ENCODE assay signal across 14 mouse cellular contexts in the genomic region with DNA sequence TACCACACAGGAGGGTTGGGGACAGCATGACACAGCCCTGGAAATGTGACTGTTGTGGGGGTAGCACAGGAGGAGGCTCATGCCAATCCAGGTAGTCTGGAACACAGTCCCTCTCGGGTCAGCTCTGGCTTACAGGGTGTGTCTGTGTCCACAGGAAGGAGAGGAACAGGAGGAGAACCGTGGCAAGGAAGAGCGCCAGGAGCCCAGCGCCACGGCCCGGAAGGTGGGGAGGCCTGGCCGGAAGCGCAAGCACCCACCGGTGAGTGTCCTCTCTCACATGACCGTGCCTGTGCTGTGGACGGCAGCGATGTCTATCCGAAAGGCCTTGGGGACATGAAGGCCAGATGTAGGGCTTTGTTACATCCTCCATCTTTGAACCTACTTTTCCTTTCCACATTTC. TPM values are rescaled to one million over a fixed set of nuclear protein-coding genes. Genes with fewer than 3 reads are reported as not detected.
DNase-seq lines count a peak whose midpoint lies in the region; ATAC-seq and TF ChIP-seq lines count a peak whose summit lies in the region.
"Had no signal": no experiment of that assay in that cellular context is flagged by ENCODE, and none has a peak within 500 bp of the region (broad histone marks: within the 10 kb centered on the region; RNA-seq: fewer than 3 reads in every experiment).

No protein-coding gene starts in this region.

- peaks cover 2% of the 10 kb centered on the region for H3K79me2 ChIP-seq in heart, adult 2 months (replicated peaks; ENCODE audit: control insufficient read depth, insufficient read depth, low read length)

- no peaks in the 10 kb centered on the region for H3K27me3 ChIP-seq in heart, adult 2 months (ENCODE audit: control insufficient read depth, insufficient read depth, low read length)
- no peaks in the 10 kb centered on the region for H3K27me3 ChIP-seq in kidney, embryonic 14.5 days (ENCODE audit: control insufficient read depth, insufficient read depth, low read length)
- no peaks in the 10 kb centered on the region for H3K27me3 ChIP-seq in neural tube, embryonic 12.5 days (replicated peaks)
- H3K27me3 ChIP-seq in stomach, embryonic 15.5 days (replicated peaks), result no peaks in the 10 kb centered on the region
- H3K27me3 ChIP-seq: lung, embryonic 15.5 days; Patski had no signal

- H3K9ac ChIP-seq in heart, adult 2 months (ENCODE audit: low read depth, low read length), result no peak overlapping the region
- no peak overlapping the region for H3K9ac ChIP-seq in kidney, embryonic 14.5 days (ENCODE audit: low read depth, low read length)
- H3K9ac ChIP-seq in neural tube, embryonic 12.5 days, result no peak overlapping the region
- no peak overlapping the region for H3K9ac ChIP-seq in stomach, embryonic 15.5 days
- H3K9ac ChIP-seq: lung, embryonic 15.5 days had no signal

- H3K4me2 ChIP-seq in kidney, embryonic 14.5 days (replicated peaks; ENCODE audit: low read depth, low read length), result no peak overlapping the region
- H3K4me2 ChIP-seq in neural tube, embryonic 12.5 days (replicated peaks), result no peak overlapping the region
- no peak overlapping the region for H3K4me2 ChIP-seq in stomach, embryonic 15.5 days
- H3K4me2 ChIP-seq: liver, embryonic 11.5 days; lung, embryonic 15.5 days had no signal

- intact Hi-C loops in heart, adult 2 months (cut with DNase I), result no loop called here
- intact Hi-C loops in heart, postnatal 36 days (cut with DNase I), result no loop called here

- TF ChIP-seq CTCF in heart, adult 2 months (IDR thresholded peaks at IDR 0.05), result no peak

- peak overlapping the region; percentile 45 for H3K27ac ChIP-seq in heart, adult 2 months
- H3K27ac ChIP-seq in kidney, embryonic 14.5 days (ENCODE audit: low read depth, low read length), result peak overlapping the region; percentile 73; the same call in 1 of the 2 replicates
- peak overlapping the region; percentile 21; the same call in 1 of the 2 replicates for H3K27ac ChIP-seq in neural tube, embryonic 12.5 days
- H3K27ac ChIP-seq in stomach, embryonic 15.5 days, result peak overlapping the region; percentile 36; the same call in 1 of the 2 replicates
- H3K27ac ChIP-seq: lung, embryonic 15.5 days had no signal

- no peaks in the 10 kb centered on the region; the same call in none of the 2 replicates for H3K4me1 ChIP-seq in heart, adult 2 months (ENCODE audit: control insufficient read depth, insufficient read depth, low read length)
- peaks cover 17% of the 10 kb centered on the region for H3K4me1 ChIP-seq in kidney, embryonic 14.5 days (ENCODE audit: control insufficient read depth, insufficient read depth, low read length)
- H3K4me1 ChIP-seq in neural tube, embryonic 12.5 days, result peaks cover 10% of the 10 kb centered on the region
- H3K4me1 ChIP-seq in stomach, embryonic 15.5 days, result peaks cover 6% of the 10 kb centered on the region; the same call in 1 of the 2 replicates

- TF ChIP-seq EP300 in heart, adult 2 months (IDR thresholded peaks at IDR 0.05; ENCODE audit: insufficient read depth, low read depth, low read length), result no peak

- no peak overlapping the region for H3K4me3 ChIP-seq in heart, adult 2 months
- H3K4me3 ChIP-seq in kidney, embryonic 14.5 days (ENCODE audit: low read length), result no peak overlapping the region
- H3K4me3 ChIP-seq in neural tube, embryonic 12.5 days, result no peak overlapping the region
- H3K4me3 ChIP-seq in stomach, embryonic 15.5 days (replicated peaks), result no peak overlapping the region
- H3K4me3 ChIP-seq: lung, embryonic 15.5 days had no signal

- no peaks in the 10 kb centered on the region; the same call in 1 of the 2 replicates for H3K36me3 ChIP-seq in heart, adult 2 months (ENCODE audit: control insufficient read depth, insufficient read depth, low read length)
- H3K36me3 ChIP-seq in kidney, embryonic 14.5 days (ENCODE audit: control insufficient read depth, insufficient read depth, low read length), result peaks cover 50% of the 10 kb centered on the region
- peaks cover 12% of the 10 kb centered on the region for H3K36me3 ChIP-seq in neural tube, embryonic 12.5 days
- H3K36me3 ChIP-seq in stomach, embryonic 15.5 days, result peaks cover 12% of the 10 kb centered on the region

- H3K9me3 ChIP-seq in kidney, embryonic 14.5 days (ENCODE audit: control insufficient read depth, low read length), result no peaks in the 10 kb centered on the region
- H3K9me3 ChIP-seq in neural tube, embryonic 12.5 days, result no peaks in the 10 kb centered on the region
- no peaks in the 10 kb centered on the region for H3K9me3 ChIP-seq in stomach, embryonic 15.5 days
- H3K9me3 ChIP-seq: lung, embryonic 15.5 days had no signal

- 62% methylated on average over 13 of the region's 13 CpGs for WGBS in heart, adult 2 months
- WGBS in kidney, embryonic 14.5 days, result 89% methylated on average over 13 of the region's 13 CpGs
- WGBS in neural tube, embryonic 12.5 days, result 95% methylated on average over 13 of the region's 13 CpGs
- WGBS in stomach, embryonic 15.5 days, result 92% methylated on average over 13 of the region's 13 CpGs

- no peak for ATAC-seq in kidney, embryonic 14.5 days (ENCODE audit: low FRiP score, low TSS enrichment)
- 0 out of 2 replicates have a peak, but pooled peaks have one; percentile 17 for ATAC-seq in neural tube, embryonic 12.5 days (ENCODE audit: low FRiP score, low read depth)
- no peak for ATAC-seq in stomach, embryonic 15.5 days (ENCODE audit: insufficient read depth, low FRiP score, low read depth)
- ATAC-seq: Patski had no signal

- peak in 1 of 2 experiments; percentile 42 for DNase-seq in heart, adult 2 months
- no peak for DNase-seq in heart, postnatal 36 days
- no peak for DNase-seq in kidney, adult 11 months
- DNase-seq in neural tube, embryonic 10.5 days (ENCODE audit: extremely low spot score, low spot score), result no peak
- DNase-seq in T-cell, adult 2 months (ENCODE audit: low spot score), result no peak
- DNase-seq: cerebellum, postnatal 36 days; kidney, adult 9 months; thymus, adult 18-20 months had no signal

- TF ChIP-seq POLR2A in heart, adult 2 months (IDR thresholded peaks at IDR 0.05; ENCODE audit: insufficient read depth, low read depth, low read length), result no peak

RNA-seq across cellular contexts. Expression of gene Dnmt3a, which starts 43.7 kb away (rescaled TPM):
- 10 to 100 TPM; 50.9 to 56.0 TPM for total RNA-seq in heart, adult 2 months (2021)
- polyA plus RNA-seq in heart, adult 2 months (2012; rRNA removed), result 13.6 and 22.4 TPM in 2 replicates
- total RNA-seq in heart, postnatal 36 days (2021), result 10 to 100 TPM; 71.7 to 75.8 TPM
- 59.9 and 87.9 TPM in 2 replicates for polyA plus RNA-seq in kidney, embryonic 14.5 days (2014; fragmentation: Nextera tagmentation; extraction: Ambion mirVana)
- 146 and 175 TPM in 2 replicates for polyA plus RNA-seq in neural tube, embryonic 12.5 days (2016; fragmentation: Nextera tagmentation; extraction: Ambion mirVana)
- 126 and 133 TPM in 2 replicates for polyA plus RNA-seq in stomach, embryonic 15.5 days (2015; fragmentation: Nextera tagmentation; extraction: Ambion mirVana)

Comparison
In these comparisons a context has a peak if more than half of its experiments do, and no peak if none do; other contexts are left out.
1. H3K27ac ChIP-seq: peak in every context shown above with its lines; median percentile 73 in kidney, embryonic 14.5 days; 45 in heart, adult 2 months; 36 in stomach, embryonic 15.5 days; 21 in neural tube, embryonic 12.5 days.